Mouse (Mus musculus): ENCODE measurements around the gene Alx3.
"Not testable (repeated sequence)": the region's sequence is repeated elsewhere in the genome, so short reads cannot be mapped to it uniquely, and the experiment has no call there.

The Alx3 gene

GRCm38 (mm10) chr3:107624424-107624823 is 29.6 kb downstream of the Alx3 start:
- DNase-seq (ENCODE audit: low spot score), result no peak

- no peak for DNase-seq (ENCODE audit: low spot score)
These were observed 30.7 kb downstream of the Alx3 start for GRCm38 (mm10) chr3:107625536-107625935.

GRCm38 (mm10) chr3:107626751-107627150 is 31.9 kb downstream of the Alx3 start:
- DNase-seq (ENCODE audit: low spot score), result no peak

GRCm38 (mm10) chr3:107627641-107628040 is 32.8 kb downstream of the Alx3 start:
- no peak for DNase-seq (ENCODE audit: low spot score)

GRCm38 (mm10) chr3:107628551-107628950 is 33.7 kb downstream of the Alx3 start:
- DNase-seq (ENCODE audit: low spot score), result no peak

- no peak for DNase-seq (ENCODE audit: low spot score)
These were observed 34.6 kb downstream of the Alx3 start for GRCm38 (mm10) chr3:107629411-107629810.

GRCm38 (mm10) chr3:107630682-107631522 is 36.1 kb downstream of the Alx3 start, which contains the start of gene Gm10961:
Gene Gm10961 (plus strand): TSS chr3:107631322.
- peak; percentile 20 for DNase-seq (ENCODE audit: low spot score)

GRCm38 (mm10) chr3:107631523-107631958 is 36.7 kb downstream of the Alx3 start, which contains the start of gene Strip1:
Gene Strip1 (minus strand): TSS chr3:107631694.
- DNase-seq (ENCODE audit: low spot score), result peak; percentile 92

GRCm38 (mm10) chr3:107632786-107633185 is 38.0 kb downstream of the Alx3 start:
- no peak for DNase-seq (ENCODE audit: low spot score)

- no peak for DNase-seq (ENCODE audit: low spot score)
These were observed 39.1 kb downstream of the Alx3 start for GRCm38 (mm10) chr3:107633906-107634305.

GRCm38 (mm10) chr3:107635836-107636235 is 41.0 kb downstream of the Alx3 start:
- no peak for DNase-seq (ENCODE audit: low spot score)

- no peak for DNase-seq (ENCODE audit: low spot score)
These were observed 41.4 kb downstream of the Alx3 start for GRCm38 (mm10) chr3:107636236-107636635.

- DNase-seq (ENCODE audit: low spot score), result no peak
These were observed 42.9 kb downstream of the Alx3 start for GRCm38 (mm10) chr3:107637606-107638172.

GRCm38 (mm10) chr3:107646947-107647346 is 52.1 kb downstream of the Alx3 start:
- no peak for DNase-seq (ENCODE audit: low spot score)

- not testable (repeated sequence) for DNase-seq (ENCODE audit: low spot score)
These were observed 55.4 kb downstream of the Alx3 start for GRCm38 (mm10) chr3:107650276-107650675.

- no peak for DNase-seq (ENCODE audit: low spot score)
These were observed 58.1 kb downstream of the Alx3 start for GRCm38 (mm10) chr3:107652968-107653367.

- DNase-seq (ENCODE audit: low spot score), result no peak
These were observed 60.0 kb downstream of the Alx3 start for GRCm38 (mm10) chr3:107654861-107655260.
